Mouse (Mus musculus) stomach, postnatal 0 days (tissue): Measurements from ENCODE around the gene Ninl. TPM values are rescaled to one million over a fixed set of nuclear protein-coding genes. Genes with fewer than 3 reads are reported as not detected.

ENCODE experiments used
- ATAC-seq: fragments of 200-750 bp; cut with Nextera tagmentation; 2 replicates; pipeline ENCODE4 v1.8.0; 2017; ENCODE audit not compliant: low FRiP score, low TSS enrichment
- DNase-seq: peaks from one replicate; pipeline ENCODE4 v3.0.0-alpha.2; 2016; ENCODE audit warnings: low spot score
- H3K27ac ChIP-seq: fragments of 300-500 bp; sonication (generic); replicated peaks from 2 replicates; pipeline ENCODE4 v1.5.1; 2014; ENCODE audit warnings: mild to moderate bottlenecking, control low read depth
- H3K27me3 ChIP-seq: fragments of 300-500 bp; sonication (generic); 2 replicates; pipeline ENCODE4 v1.6.1; 2014; ENCODE audit warnings: low read length; ENCODE audit not compliant: control insufficient read depth, insufficient read depth
- H3K36me3 ChIP-seq: fragments of 300-500 bp; sonication (generic); 2 replicates; pipeline ENCODE4 v1.6.1; 2014; ENCODE audit warnings: low read length, mixed read lengths; ENCODE audit not compliant: control insufficient read depth, insufficient read depth
- H3K4me1 ChIP-seq: fragments of 300-500 bp; sonication (generic); replicated peaks from 2 replicates; pipeline ENCODE4 v1.6.1; 2014; ENCODE audit warnings: antibody characterized with exemption; ENCODE audit not compliant: control insufficient read depth, insufficient read depth
- H3K4me2 ChIP-seq: fragments of 300-500 bp; sonication (generic); replicated peaks from 2 replicates; pipeline ENCODE4 v1.6.1; 2014; ENCODE audit warnings: low read depth, mild to moderate bottlenecking, control low read depth, moderate library complexity
- H3K4me3 ChIP-seq: fragments of 300-500 bp; sonication (generic); 2 replicates; pipeline ENCODE4 v1.5.1; 2014; ENCODE audit warnings: low read depth, low read length, control low read depth
- H3K9ac ChIP-seq: fragments of 300-500 bp; sonication (generic); 2 replicates; pipeline ENCODE4 v1.6.1; 2014; ENCODE audit warnings: mild to moderate bottlenecking, low read length, control low read depth, mixed read lengths
- H3K9me3 ChIP-seq: fragments of 300-500 bp; sonication (generic); 2 replicates; pipeline ENCODE4 v1.6.1; 2016; ENCODE audit warnings: low read length; ENCODE audit not compliant: control insufficient read depth
- CTCF ChIP-seq: IDR thresholded peaks from 2 replicates; pipeline ENCODE4 v1.5.1; 2016; ENCODE audit warnings: antibody characterized with exemption, low read depth, mild to moderate bottlenecking, moderate library complexity
- EP300 ChIP-seq: optimal IDR thresholded peaks from 2 replicates; pipeline ENCODE3; 2016; ENCODE audit warnings: antibody characterized with exemption
- WGBS: fragments of 180-500 bp; shearing (Covaris S2); extraction: QIAGEN DNeasy Blood & Tissue Kit; methylation state at CpG from one replicate; pipeline ENCODE4 v1.1.7; 2014; 5-methylcytosine and 5-hydroxymethylcytosine counted together
- polyA plus RNA-seq: library from polyadenylated mRNA; unstranded; fragments of >200 nt; fragmentation: Nextera tagmentation; extraction: Ambion mirVana; gene quantifications from 2 replicates; pipeline ENCODE4 v1.2.1, GENCODE M21; 2015

The Ninl gene
- polyA plus RNA-seq, 1 experiment from 2014 or later, result 2.3 TPM

GRCm38 (mm10) chr2:150978791-150979190 lies 60.4 kb downstream of the Ninl start:
- Histone ChIP-seq H3K4me2 (no peak overlapping the region), H3K27ac (no peak overlapping the region), H3K4me3 (no peak overlapping the region), H3K4me1 (no peaks in the 10 kb centered on the region), H3K9ac (no peak overlapping the region), H3K9me3 (no peaks in the 10 kb centered on the region), H3K36me3 (no peaks in the 10 kb centered on the region), H3K27me3 (no peaks in the 10 kb centered on the region)
- no peak for TF ChIP-seq CTCF
- no peak for TF ChIP-seq EP300
- peak; percentile 10 for DNase-seq
- ATAC-seq, result no peak
- WGBS, result 88% methylated on average over 3 of the region's 3 CpGs

GRCm38 (mm10) chr2:150977676-150978075 lies 61.5 kb downstream of the Ninl start:
- 89% methylated on average over 6 of the region's 6 CpGs for WGBS
- no peak for ATAC-seq

GRCm38 (mm10) chr2:150976871-150977270 lies 62.3 kb downstream of the Ninl start:
- Histone ChIP-seq H3K9ac (no peak overlapping the region), H3K36me3 (no peaks in the 10 kb centered on the region), H3K4me2 (no peak overlapping the region), H3K27ac (no peak overlapping the region), H3K27me3 (no peaks in the 10 kb centered on the region), H3K4me3 (no peak overlapping the region), H3K9me3 (no peaks in the 10 kb centered on the region), H3K4me1 (no peaks in the 10 kb centered on the region)
- DNase-seq (no peak), ATAC-seq (no peak)
- TF ChIP-seq CTCF (no peak), EP300 (no peak)
- 87% methylated on average over 5 of the region's 5 CpGs for WGBS

More at GRCm38 (mm10) chr2:150977676-150978075, 61.5 kb downstream of the Ninl start:
- Histone ChIP-seq H3K4me1 (no peaks in the 10 kb centered on the region), H3K27me3 (no peaks in the 10 kb centered on the region), H3K9me3 (no peaks in the 10 kb centered on the region), H3K27ac (no peak overlapping the region), H3K36me3 (no peaks in the 10 kb centered on the region), H3K9ac (no peak overlapping the region), H3K4me2 (no peak overlapping the region), H3K4me3 (no peak overlapping the region)
- TF ChIP-seq EP300 (no peak), CTCF (no peak)
- DNase-seq, result no peak

GRCm38 (mm10) chr2:150973401-150974115 lies 65.6 kb downstream of the Ninl start:
- Histone ChIP-seq H3K27ac (no peak overlapping the region), H3K4me2 (no peak overlapping the region), H3K27me3 (no peaks in the 10 kb centered on the region), H3K4me3 (no peak overlapping the region), H3K9me3 (no peaks in the 10 kb centered on the region), H3K9ac (no peak overlapping the region), H3K4me1 (no peaks in the 10 kb centered on the region), H3K36me3 (no peaks in the 10 kb centered on the region)
- TF ChIP-seq EP300 (no peak), CTCF (no peak)
- WGBS, result 83% methylated on average over 8 of the region's 8 CpGs
- no peak for DNase-seq
- ATAC-seq, result no peak

GRCm38 (mm10) chr2:150972681-150973080 lies 66.5 kb downstream of the Ninl start:
- TF ChIP-seq CTCF, result no peak
- no peak for TF ChIP-seq EP300
- H3K4me3 ChIP-seq, result no peak overlapping the region
- no peaks in the 10 kb centered on the region for H3K27me3 ChIP-seq
- 81% methylated on average over 3 of the region's 3 CpGs for WGBS
- H3K9me3 ChIP-seq, result no peaks in the 10 kb centered on the region
- H3K4me1 ChIP-seq, result no peaks in the 10 kb centered on the region
- H3K4me2 ChIP-seq, result no peak overlapping the region
- no peak overlapping the region for H3K9ac ChIP-seq
- no peaks in the 10 kb centered on the region for H3K36me3 ChIP-seq
- DNase-seq, result no peak
- ATAC-seq, result no peak
- no peak overlapping the region for H3K27ac ChIP-seq

- H3K4me3 ChIP-seq, result no peak overlapping the region
- H3K4me1 ChIP-seq, result no peaks in the 10 kb centered on the region
- H3K27me3 ChIP-seq, result no peaks in the 10 kb centered on the region
- H3K9ac ChIP-seq, result no peak overlapping the region
- no peaks in the 10 kb centered on the region for H3K9me3 ChIP-seq
- no peak overlapping the region for H3K4me2 ChIP-seq
- no peak for ATAC-seq
- DNase-seq, result peak; percentile 8
- H3K36me3 ChIP-seq, result no peaks in the 10 kb centered on the region
- 91% methylated on average over 7 of the region's 7 CpGs for WGBS
- H3K27ac ChIP-seq, result no peak overlapping the region
- no peak for TF ChIP-seq CTCF
- TF ChIP-seq EP300, result no peak
These were observed 67.3 kb downstream of the Ninl start for GRCm38 (mm10) chr2:150971856-150972255.
